Mouse (Mus musculus) gastrocnemius, adult 8-10 months (tissue): ENCODE data around the gene Phf12. TPM values are rescaled to one million over a fixed set of nuclear protein-coding genes. Genes with fewer than 3 reads are reported as not detected.

Experiments
- DNase-seq, 2 experiments: peaks; one replicate each; pipeline ENCODE4 v3.0.0; 2022; ENCODE audit warnings: low spot score in 2 of 2
- microRNA-seq: library from miRNA; unstranded; fragments of <30 nt; microRNA quantifications from one replicate; pipeline ENCODE4 v1.2.0, GENCODE M21; 2022
- total RNA-seq, 4 experiments: library from RNA; stranded (reverse); gene quantifications; 2 replicates each; pipeline ENCODE4 v1.2.4; 2022

Phf12 gene
- total RNA-seq, 4 experiments from 2014 or later = 13.1 to 15.1 (median 13.8) TPM

GRCm38 (mm10) chr11:78072425-78073130 is 90.0 kb downstream of the Phf12 start:
- DNase-seq = no peak

- no peak for DNase-seq
Measured at GRCm38 (mm10) chr11:78073577-78074276, 91.2 kb downstream of the Phf12 start.

- no peak for DNase-seq
Measured at GRCm38 (mm10) chr11:78074277-78074652, 91.7 kb downstream of the Phf12 start.

- DNase-seq = no peak
Measured at GRCm38 (mm10) chr11:78074666-78075065, 92.1 kb downstream of the Phf12 start.

Small RNAs within 50 kb of the gene (microRNA-seq; reads per million reads assigned to microRNA genes)
- gene Mir144 = 102 reads per million, percentile 50 among the genes with 10 or more reads in this experiment
- gene Mir451a = not detected
- not detected for gene Mir451b

Other genes starting within 250 kb of the Phf12 start
- 100 to 1,000 TPM; 309 to 400 (median 330) TPM for gene Myo18a, start 219.5 kb upstream of the Phf12 start, total RNA-seq
- not detected for gene Gm10277, start 195.0 kb upstream of the Phf12 start, total RNA-seq
- gene Pipox, start 88.7 kb upstream of the Phf12 start, total RNA-seq = not detected
- under 1 TPM in 3 of 4 experiments, not detected in 1; 0.21 to 0.29 (median 0.24) TPM for gene Sez6, start 52.0 kb upstream of the Phf12 start, total RNA-seq
- gene Dhrs13, start 49.5 kb downstream of the Phf12 start, total RNA-seq = under 1 TPM; 0.63 to 0.99 (median 0.79) TPM
- gene Flot2, start 55.2 kb downstream of the Phf12 start, total RNA-seq = 10 to 100 TPM; 43.7 to 49.7 (median 48.6) TPM
- 10 to 100 TPM; 20.5 to 22.9 (median 22.6) TPM for gene Eral1, start 97.6 kb downstream of the Phf12 start, total RNA-seq
- 1 to 10 TPM; 5.6 to 7.8 (median 7.3) TPM for gene Fam222b, start 111.9 kb downstream of the Phf12 start, total RNA-seq
- gene Traf4, start 182.8 kb downstream of the Phf12 start, total RNA-seq = 1 to 10 TPM; 2.9 to 3.5 (median 3.2) TPM
- gene Nek8, start 193.9 kb downstream of the Phf12 start, total RNA-seq = under 1 TPM; 0.19 to 0.73 (median 0.50) TPM
- 1 to 10 TPM in 1 of 4 experiments, under 1 TPM in 3; 0.56 to 1.7 (median 0.64) TPM for gene Tlcd1, start 194.0 kb downstream of the Phf12 start, total RNA-seq
- gene Rpl23a, start 200.8 kb downstream of the Phf12 start, total RNA-seq = 100 to 1,000 TPM; 671 to 835 (median 744) TPM
- 1 to 10 TPM; 1.6 to 5.5 (median 3.4) TPM for gene Rab34, start 205.7 kb downstream of the Phf12 start, total RNA-seq
- gene Proca1, start 210.6 kb downstream of the Phf12 start, total RNA-seq = under 1 TPM; 0.34 to 0.88 (median 0.52) TPM